Mouse (Mus musculus): ENCODE results near the gene Card9.

GRCm38 (mm10) chr2:26359983-26360382, 735 bp downstream of the Card9 start:
- TF ChIP-seq EP300 (IDR thresholded peaks at IDR 0.05; ENCODE audit: low read depth) (no peak), CTCF (IDR thresholded peaks at IDR 0.05; ENCODE audit: low read depth) (no peak)

Data from heart, postnatal 0 days (tissue).